Mouse (Mus musculus): Measurements from ENCODE around the gene Adam12. TPM values are rescaled to one million over a fixed set of nuclear protein-coding genes. Genes with fewer than 3 reads are reported as not detected.

Adam12 gene
- total RNA-seq, 2 experiments from 2014 or later = 7.2 to 11.1 TPM

- DNase-seq (ENCODE audit: low spot score in 2 of 2) = no peak
Measured at GRCm38 (mm10) chr7:133947360-133947759, 284.6 kb downstream of the Adam12 start.

DNA sequence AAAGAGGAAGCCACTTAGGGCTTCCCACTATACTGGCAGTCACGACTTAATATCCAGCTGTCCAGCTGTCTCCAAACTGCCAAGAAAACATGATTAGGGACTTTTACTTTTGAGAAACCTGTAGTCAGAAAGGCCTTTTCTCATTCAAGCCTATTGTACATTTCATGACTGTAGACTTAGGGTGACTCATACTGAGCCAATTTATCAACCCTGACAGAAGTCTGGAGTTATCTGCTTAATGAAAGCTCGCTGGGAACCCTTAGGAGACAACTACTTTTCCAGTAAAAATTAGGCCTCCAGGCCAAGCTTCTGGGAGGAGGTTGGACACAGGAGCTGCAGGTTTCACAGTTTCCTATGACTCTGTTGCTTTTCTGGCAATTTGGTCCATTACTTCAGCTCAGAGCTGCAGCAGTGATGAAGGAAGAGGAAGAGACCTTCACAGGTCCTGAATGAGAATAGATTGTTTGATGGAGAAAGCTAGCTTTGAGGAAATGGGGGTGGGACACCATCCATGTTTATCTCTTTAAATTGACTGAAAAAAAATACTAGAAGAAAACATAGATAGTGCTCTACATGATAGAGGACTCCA is 285.1 kb downstream of the Adam12 start:
- peak in 1 of 2 experiments; percentile 7 for DNase-seq (ENCODE audit: low spot score in 2 of 2)

- no peak for DNase-seq (ENCODE audit: low spot score in 2 of 2)
Measured at GRCm38 (mm10) chr7:133946113-133946512, 285.8 kb downstream of the Adam12 start.

GRCm38 (mm10) chr7:133940405-133940804 is 291.5 kb downstream of the Adam12 start:
- no peak for DNase-seq (ENCODE audit: low spot score in 2 of 2)

DNA sequence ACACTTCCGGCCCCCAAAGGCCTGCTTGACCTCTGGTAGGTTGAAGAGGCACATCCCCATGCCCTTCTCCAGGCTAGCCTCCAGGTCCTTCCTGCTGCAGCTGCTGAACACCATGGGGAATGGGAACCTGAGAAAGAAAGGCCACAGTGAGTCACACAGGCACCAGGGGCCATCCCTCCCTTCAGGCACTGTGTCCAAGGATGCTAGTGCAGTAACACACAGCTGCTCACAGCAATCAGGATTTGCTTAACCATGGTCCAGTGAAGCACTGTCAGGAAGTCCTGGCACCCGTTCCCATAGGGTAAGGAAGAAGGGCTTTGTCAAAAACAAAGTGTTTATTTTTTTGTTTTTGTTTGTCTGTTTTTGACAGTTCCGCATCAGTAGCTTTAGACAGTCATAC is 294.5 kb downstream of the Adam12 start:
- no peak for DNase-seq (ENCODE audit: low spot score in 2 of 2)

DNA sequence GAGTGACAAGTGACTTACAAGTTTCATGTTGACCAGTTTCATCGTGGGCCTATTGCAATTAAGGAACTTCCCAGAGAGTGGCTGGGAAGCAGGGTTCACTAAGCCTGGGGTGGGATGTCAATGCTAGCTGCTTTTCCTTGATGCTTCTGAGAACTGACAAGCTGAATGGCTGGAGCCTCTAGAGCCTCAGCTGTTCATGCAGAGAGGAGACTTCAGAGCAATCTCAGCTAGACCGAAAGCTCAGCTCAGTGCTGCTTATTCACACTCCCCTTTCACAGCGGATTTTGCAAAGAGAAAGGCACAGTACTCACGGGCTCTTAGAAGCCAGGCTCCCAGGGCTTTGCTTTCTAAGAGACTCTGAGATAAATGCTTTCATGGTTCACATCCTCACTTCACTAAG is 295.6 kb downstream of the Adam12 start:
- no peak for DNase-seq (ENCODE audit: low spot score in 2 of 2)

DNA sequence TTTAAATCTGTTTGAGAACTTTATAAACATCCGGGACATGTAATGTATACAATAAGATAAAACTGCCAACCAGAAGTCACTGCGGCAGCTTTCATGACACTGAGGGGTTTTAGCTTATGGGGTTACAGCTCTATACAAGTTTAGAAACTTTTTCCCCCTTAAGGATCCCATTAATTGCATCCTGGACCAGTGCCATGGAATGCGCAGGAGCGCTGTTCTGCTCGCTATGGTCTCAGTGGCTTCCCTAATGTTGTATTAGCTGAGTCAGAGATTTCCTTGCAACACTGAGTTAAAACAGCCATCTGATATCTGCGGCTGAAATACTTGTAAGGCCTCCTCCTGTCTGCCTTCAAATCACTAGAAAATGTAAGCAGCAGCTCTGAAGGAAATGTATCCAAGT is 298.6 kb downstream of the Adam12 start:
- DNase-seq (ENCODE audit: low spot score in 2 of 2) = no peak

GRCm38 (mm10) chr7:133931481-133931880 is 300.5 kb downstream of the Adam12 start:
- DNase-seq (ENCODE audit: low spot score in 2 of 2) = no peak

GRCm38 (mm10) chr7:133928981-133929380 is 303.0 kb downstream of the Adam12 start:
- DNase-seq (ENCODE audit: low spot score in 2 of 2) = peak in 1 of 2 experiments; percentile 7

GRCm38 (mm10) chr7:133925771-133926170 is 306.2 kb downstream of the Adam12 start:
- DNase-seq (ENCODE audit: low spot score in 2 of 2) = no peak

DNA sequence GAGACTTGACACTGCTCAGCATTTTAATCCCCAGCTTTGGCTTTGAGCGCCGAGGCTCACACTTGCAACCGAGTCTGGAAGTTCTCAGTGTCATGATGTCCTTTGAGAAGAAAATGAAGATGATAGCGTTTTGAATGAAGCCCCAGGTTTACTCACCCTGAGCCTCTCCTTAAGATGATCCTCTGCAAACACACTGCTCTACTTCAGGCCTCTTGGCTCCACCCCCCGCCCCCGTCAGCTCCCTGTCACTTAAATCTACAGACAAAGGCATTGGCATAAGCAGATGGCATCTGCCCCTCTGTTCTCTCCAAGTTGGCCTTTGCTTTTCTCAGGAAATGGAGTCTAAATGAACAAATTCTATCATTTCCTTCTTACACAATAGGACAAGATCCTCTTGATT is 308.0 kb downstream of the Adam12 start:
- DNase-seq (ENCODE audit: low spot score in 2 of 2) = no peak

DNA sequence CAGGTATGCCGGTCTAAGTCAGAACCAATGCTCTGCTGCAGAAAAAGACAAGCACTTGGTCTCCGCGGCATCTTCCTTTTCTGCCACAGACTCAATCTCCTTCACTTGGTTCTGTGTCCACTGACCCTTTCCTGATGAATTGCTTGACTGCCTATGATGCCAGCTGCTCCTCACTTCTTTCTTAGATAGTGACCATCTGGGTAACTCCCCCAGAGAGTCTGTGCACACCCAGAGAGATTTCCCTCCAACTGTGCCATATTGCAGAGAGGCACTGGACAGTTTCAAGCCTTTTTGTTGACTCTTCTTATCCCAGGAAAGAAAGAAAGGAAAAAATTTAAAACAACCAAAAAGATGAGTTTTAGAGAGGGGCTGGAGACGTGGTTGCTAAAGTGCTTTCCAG is 310.7 kb downstream of the Adam12 start:
- no peak for DNase-seq (ENCODE audit: low spot score in 2 of 2)

DNA sequence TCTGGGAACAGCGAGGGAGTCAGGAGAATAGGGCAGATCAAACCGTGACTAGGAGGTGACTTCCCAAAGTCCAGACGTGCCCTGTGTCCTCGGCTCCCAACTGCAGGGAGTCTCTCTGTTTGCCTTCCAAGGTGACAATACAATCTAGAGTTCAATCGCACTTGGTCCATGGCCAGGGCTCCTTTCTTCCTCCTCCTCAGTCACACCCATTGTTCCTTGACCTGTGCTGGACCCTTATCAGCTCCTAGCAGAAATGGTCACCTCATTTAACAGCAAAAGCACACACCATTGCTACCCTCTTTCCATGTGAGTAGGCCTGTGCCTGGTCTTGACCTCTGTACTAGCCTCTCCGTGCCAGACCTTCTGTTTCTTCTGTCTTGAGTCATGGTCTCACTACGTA is 311.2 kb downstream of the Adam12 start:
- DNase-seq (ENCODE audit: low spot score in 2 of 2) = no peak

DNA sequence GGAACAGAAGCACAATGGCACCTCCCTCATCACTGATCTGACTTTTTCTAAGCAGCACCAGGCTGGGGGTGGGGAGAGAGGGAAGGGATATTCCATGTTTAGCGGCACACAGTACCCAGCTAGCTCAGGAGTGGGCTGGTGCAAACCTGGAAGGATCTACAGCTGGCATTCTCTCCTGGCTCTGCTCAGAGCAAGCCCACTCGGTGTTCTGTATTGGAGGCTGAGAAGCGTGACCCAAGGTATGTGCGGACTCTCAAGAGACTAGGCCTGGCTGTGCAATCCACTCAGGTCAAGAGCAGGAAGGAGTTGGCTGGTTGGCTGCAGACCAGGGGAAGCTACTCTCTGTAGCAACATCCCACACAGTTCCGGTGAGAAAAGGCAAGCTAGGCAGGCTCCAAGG is 312.0 kb downstream of the Adam12 start:
- no peak for DNase-seq (ENCODE audit: low spot score in 2 of 2)

GRCm38 (mm10) chr7:133919306-133919705 is 312.6 kb downstream of the Adam12 start:
- DNase-seq (ENCODE audit: low spot score in 2 of 2) = peak in 1 of 2 experiments; percentile 10

- DNase-seq (ENCODE audit: low spot score in 2 of 2) = peak in 1 of 2 experiments; percentile 15
Measured at GRCm38 (mm10) chr7:133916230-133916629, 315.7 kb downstream of the Adam12 start.

DNA sequence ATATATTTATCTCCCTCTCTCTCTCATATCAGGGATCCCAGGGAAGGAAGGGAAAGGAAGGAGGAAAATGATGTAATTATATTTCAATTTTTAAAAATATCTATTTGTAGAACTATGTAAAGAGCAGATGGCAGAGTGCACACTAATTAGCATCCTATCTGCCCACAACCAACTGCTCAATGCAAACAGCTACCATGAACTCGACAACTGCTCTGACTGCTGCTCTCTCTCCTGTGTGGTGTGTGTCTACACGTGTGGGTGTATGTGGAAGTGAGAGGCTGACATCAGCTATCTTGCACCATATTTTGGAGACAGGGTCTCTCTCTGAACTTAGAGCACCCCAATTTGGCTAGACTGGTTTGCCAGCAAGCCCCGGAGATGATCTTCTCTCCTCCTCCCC is 320.1 kb downstream of the Adam12 start:
- DNase-seq (ENCODE audit: low spot score in 2 of 2) = peak in 1 of 2 experiments; percentile 7

DNA sequence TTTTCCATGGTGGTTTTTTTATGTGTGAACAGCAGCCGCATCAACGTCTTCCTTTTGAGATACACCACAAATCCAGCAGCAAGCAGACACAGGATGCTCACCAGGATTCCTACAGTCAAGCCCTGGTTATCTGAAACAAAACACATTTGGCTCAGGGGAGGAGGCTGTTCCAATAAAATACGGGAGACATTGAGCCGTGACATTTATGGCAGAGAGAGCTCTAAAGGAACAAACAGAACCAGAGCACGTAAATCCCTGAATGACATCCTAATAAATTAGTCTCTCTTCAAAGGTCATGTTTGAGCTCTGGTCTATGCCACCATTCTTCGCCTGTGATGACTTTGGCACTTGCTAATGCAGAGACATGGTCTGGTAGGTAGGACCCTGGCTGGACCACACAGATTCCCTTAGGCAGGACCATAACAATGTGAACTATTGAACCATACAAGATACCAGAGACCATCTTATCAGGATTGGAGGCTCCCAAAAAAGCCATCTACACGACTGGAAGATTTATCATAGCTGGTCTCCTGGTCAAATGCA is 322.0 kb downstream of the Adam12 start:
- DNase-seq (ENCODE audit: low spot score in 2 of 2) = peak in 1 of 2 experiments; percentile 9

DNA sequence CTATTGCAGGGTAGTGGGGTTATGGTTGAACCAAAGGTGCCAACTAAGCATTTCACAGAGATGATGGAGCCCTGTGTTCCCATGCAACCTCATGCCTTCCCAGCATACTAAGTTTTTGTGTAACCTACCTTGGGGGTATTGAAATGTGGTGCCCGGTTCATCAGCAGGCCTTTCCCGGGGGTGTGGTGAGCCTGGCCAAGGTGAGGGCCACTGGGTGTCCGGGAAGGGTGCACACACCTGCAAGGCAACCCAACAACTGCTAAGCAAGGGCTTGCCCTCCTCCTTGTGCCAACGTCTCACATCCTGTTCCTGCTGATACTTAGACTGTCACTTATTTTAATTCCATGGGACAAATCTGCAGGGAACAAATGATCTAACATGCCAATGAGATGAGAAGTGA is 323.0 kb downstream of the Adam12 start:
- DNase-seq (ENCODE audit: low spot score in 2 of 2) = no peak

GRCm38 (mm10) chr7:133899391-133899790 is 332.6 kb downstream of the Adam12 start:
- DNase-seq (ENCODE audit: low spot score in 2 of 2) = no peak

GRCm38 (mm10) chr7:133891796-133892195 is 340.1 kb downstream of the Adam12 start:
- DNase-seq (ENCODE audit: low spot score in 2 of 2) = no peak

DNA sequence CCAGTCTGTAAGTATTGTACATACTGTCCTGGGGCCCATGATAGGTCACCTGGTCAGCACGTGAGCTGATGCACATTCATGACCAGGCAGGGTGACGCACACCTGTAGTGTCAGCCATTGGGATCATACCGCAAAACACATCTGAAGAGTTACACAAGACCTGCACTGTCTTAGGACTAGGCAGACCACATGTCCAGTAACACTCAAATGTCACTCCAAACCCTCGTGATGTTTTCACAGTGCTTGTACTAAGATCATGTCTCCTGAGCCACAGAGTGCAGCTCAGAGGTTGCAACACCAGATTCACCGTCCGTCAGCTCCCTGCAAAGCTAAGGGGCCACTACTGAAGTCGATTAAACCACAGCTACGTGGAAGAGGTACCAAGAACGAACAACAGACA is 340.6 kb downstream of the Adam12 start:
- DNase-seq (ENCODE audit: low spot score in 2 of 2) = no peak

GRCm38 (mm10) chr7:133889986-133890385 is 342.0 kb downstream of the Adam12 start:
- no peak for DNase-seq (ENCODE audit: low spot score in 2 of 2)
